Mouse (Mus musculus) gastrocnemius, postnatal 4 days (tissue): ENCODE results near the gene Bcl6b. TPM values are rescaled to one million over a fixed set of nuclear protein-coding genes. Genes with fewer than 3 reads are reported as not detected.

Experiments used
- DNase-seq, 2 experiments: peaks; one replicate each; pipeline ENCODE4 v3.0.0; 2021 to 2022; ENCODE audit warnings: low spot score in 2 of 2, mixed read lengths in 2 of 2
- total RNA-seq, 2 experiments: library from RNA; stranded (reverse); gene quantifications; 2 replicates each; pipeline ENCODE4 v1.2.3; 2021

Bcl6b gene
- total RNA-seq, 2 experiments from 2014 or later, result 20.2 to 22.2 TPM

GRCm38 (mm10) chr11:70214191-70214855, 15.3 kb downstream of the Bcl6b start:
- DNase-seq, result no peak

DNA sequence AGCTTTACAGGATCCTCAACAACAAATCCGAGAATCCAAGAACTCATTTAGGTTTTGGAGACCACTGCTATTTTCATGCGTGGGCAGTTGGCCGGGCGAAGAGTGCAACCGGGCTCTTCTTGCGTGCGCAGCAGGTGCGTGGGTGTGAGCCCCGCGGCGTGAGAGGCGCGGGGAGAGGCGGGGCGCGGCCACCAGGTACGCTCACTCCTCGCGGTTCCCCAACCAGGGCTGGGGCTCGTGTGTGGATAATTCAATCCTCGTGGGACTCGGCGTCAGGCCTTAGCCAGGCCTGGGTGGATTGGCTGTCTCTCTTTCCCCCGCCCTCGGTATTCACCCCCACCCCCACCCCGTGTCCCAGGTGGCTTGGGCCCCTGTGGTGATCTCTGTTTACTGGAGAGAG, 15.9 kb downstream of the Bcl6b start:
- no peak for DNase-seq

DNA sequence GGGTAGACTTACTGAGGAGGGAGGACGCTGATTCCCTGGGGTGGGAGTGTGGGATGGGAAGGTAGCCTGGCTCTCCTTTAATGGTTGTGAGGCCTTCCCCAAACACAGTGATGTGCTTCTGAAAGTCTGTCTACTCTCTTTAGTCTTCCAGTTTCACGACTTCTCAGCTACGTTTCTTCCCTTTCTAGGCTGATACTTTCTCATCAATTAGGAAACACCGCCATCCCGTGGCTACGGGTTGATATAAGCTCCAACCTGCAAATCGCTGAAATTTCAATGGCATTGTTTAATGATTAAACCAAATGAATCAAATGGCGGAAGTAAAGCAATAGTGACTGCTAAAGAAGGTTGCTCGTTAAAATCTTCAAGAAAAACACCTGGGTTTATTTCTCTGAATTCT, 16.7 kb downstream of the Bcl6b start:
- peak in 1 of 2 experiments; percentile 60 for DNase-seq

GRCm38 (mm10) chr11:70212423-70212822, 17.2 kb downstream of the Bcl6b start, which contains the start of gene Slc16a11:
TSS of gene Slc16a11 (plus strand) at chr11:70212752.
- no peak for DNase-seq

DNA sequence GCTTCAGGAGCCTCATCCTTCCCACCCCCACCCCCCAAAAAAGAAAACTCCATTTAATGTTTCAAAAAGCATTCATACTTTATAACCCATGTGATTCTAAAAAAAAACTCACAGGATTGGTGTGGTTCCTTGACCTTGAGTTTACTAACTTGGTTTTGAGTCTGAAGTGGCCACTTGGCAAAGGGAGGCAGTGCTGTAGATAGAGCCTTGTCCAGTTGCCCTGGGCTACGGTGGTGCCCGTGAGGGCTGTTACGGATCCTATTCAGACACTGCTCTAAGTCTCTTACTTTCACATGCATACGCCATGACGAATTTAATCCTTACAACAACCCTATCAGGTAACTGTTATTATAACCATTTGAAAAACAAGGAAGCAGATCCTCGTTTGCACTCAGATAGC, 17.6 kb downstream of the Bcl6b start:
- DNase-seq, result no peak

DNA sequence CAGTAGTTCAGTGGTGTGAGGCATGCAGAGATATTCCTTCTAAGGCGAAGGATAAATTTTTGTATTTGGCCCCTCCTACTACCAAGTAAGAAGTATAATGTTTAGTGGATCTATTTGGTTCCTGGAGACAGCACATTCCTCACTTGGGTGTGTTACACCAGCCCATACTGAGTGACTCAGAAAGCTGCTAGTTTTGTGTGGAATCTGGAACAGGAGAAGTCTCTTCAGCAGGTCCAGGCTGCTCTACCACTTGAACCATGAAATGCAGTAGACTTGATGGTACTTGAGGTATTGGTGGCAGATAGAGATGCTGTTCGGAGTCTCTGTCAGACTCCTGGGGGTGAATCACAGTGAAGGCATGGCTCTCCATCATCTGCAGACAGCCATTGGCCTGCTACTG, 18.9 kb downstream of the Bcl6b start:
- no peak for DNase-seq

- no peak for DNase-seq
Measured at GRCm38 (mm10) chr11:70208778-70209388, 20.7 kb downstream of the Bcl6b start.

- DNase-seq, result no peak
Measured at GRCm38 (mm10) chr11:70207283-70207682, 22.3 kb downstream of the Bcl6b start.

GRCm38 (mm10) chr11:70206801-70207200, 22.8 kb downstream of the Bcl6b start:
- DNase-seq, result no peak

DNA sequence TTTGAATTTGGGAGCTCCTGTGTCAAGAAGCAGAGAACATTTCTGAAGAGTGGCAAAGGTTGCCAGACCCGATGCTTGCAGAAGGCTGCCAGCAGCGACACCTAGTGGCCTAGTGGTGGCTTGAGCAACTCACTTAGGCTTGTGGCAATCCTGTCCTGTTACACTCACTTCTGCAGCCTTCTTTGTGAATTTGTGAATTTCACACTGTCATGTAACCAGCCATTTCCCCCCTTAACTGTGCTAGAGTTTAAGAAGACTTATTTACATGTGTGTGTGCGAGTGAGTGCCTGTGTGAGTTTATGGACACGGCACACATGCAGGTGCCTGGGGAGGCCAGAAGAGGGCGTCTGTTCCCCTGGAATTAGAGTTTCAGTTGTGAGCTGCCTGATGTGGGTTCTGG, 27.9 kb downstream of the Bcl6b start:
- DNase-seq, result peak; percentile 67 to 85

DNA sequence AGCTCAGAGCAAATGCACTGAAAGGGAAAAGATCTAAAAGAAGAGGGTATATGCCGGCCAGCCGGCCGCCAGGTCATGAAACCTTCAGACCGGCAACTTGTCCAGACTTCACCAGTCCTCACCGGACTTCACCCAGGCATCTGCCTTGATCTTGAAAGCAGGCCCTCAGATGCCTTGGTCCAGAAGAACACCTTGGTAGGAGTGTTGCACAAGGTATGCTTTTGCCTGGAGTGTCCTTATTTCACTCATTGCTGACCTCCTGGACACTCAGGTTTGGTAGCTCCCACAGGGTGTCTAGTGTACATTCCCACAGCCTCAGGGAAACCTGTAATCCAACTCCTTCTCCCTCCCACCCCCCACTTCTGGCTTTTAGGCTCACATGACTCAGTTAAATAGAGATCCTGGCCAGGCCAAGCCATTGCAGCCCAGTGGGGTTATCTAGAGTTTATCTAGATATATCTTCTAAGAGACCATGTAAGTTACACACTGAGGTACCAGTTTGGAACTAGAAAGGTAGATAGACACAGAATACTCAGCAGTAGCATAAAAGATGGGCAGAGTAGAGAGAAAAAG, 29.5 kb downstream of the Bcl6b start:
- DNase-seq, result no peak

GRCm38 (mm10) chr11:70199107-70199506, 30.5 kb downstream of the Bcl6b start:
- no peak for DNase-seq

DNA sequence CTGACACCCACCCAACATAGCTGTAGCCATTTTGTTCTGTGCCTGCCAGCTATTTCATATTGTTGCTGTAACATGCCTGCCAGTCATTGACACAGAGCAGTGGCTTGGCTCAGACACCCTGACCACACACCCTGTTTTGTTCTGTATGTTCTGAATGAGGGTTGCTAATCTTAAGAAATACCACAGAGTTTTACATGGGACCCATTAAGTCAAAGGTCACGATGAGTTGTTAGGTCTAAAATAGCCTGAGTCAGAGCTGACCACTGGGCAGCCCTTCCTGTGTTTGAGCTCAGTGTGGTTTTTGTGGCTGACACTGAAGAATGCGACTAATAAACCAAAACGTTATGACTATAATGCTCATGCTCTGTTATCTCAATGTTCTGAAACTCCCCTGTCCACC, 31.3 kb downstream of the Bcl6b start:
- no peak for DNase-seq

- DNase-seq, result no peak
Measured at GRCm38 (mm10) chr11:70193354-70194285, 36.0 kb downstream of the Bcl6b start.

GRCm38 (mm10) chr11:70192157-70192556, 37.4 kb downstream of the Bcl6b start:
- DNase-seq, result no peak

GRCm38 (mm10) chr11:70191188-70191587, 38.4 kb downstream of the Bcl6b start:
- no peak for DNase-seq

- DNase-seq, result no peak
Measured at GRCm38 (mm10) chr11:70189319-70190134, 40.1 kb downstream of the Bcl6b start.

DNA sequence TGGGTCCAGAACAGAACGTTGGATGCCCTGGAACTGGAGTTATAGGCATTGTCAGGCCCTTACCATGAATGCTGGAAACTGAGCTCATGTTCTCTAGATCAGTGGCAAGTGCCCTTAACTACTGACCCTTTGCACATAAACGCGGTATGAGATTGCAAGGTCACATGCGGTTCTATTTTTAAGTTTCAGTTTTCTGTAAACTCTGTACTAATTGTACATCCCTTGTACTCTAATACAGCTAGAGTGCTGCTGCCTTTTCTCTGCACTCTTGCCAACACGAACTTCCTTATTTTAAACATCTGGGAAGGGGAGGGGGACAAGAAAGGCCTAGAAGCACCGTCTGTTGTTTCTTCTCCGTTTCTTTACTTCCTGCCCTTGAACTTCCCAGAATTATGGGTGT, 44.5 kb downstream of the Bcl6b start:
- DNase-seq, result no peak

DNA sequence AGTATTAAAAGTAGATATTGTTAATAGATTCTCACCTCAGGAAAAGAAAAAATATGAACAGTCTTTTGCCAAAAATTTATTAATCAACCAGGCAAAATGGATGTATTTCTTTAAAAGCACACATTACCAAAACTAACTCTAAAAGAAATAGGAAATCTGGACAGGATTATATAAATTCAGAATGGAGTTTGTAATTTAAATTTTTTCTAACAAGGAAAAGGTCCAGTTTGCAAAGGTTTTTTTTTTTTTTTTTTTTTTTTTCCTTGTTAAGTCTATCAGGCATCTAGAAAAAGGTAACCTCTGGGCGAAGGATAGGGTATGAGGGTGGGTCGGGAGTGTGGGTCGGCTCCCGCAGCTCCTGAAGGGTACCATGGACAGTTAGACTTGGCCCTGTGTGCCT, 49.1 kb downstream of the Bcl6b start:
- no peak for DNase-seq

DNA sequence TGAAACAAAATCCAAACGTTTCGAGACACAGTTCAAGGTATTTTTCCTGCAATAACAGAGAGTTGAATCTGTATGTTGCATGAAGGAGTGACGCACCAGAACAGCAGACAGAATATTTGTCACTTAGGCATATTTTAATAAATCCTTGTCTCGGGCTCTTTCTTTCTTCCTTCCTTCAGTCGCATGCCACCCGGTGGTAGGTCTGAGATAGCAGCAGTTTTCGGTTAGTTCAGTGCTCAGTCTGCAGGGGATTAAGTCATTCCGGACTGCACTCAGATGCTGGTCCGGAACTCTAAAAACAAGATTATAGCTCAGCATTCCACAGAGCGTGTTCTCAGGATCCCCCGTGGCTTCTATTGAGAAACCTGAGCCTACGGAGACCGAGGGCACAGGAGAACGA, 50.2 kb downstream of the Bcl6b start:
- no peak for DNase-seq

- no peak for DNase-seq
Measured at GRCm38 (mm10) chr11:70178756-70179155, 50.8 kb downstream of the Bcl6b start.
